Mouse (Mus musculus) granulocyte monocyte progenitor cell, adult 5-6 weeks (primary cell): Measurements from ENCODE around the gene Tspan2. TPM values are rescaled to one million over a fixed set of nuclear protein-coding genes. Genes with fewer than 3 reads are reported as not detected.

Experiments used
- ATAC-seq: replicated peaks from 2 replicates; pipeline ENCODE4 v1.8.0; 2016; ENCODE audit warnings: mild to moderate bottlenecking, moderate TSS enrichment, inconsistent platforms; ENCODE audit not compliant: poor library complexity, severe bottlenecking
- total RNA-seq, 2 experiments: library from RNA; stranded (forward) in 1 of 2; stranded (reverse) in 1 of 2; fragments of 200-712, 200-1000 nt in 1 of 2; fragments of >200 nt in 1 of 2; fragmentation: Nextera tagmentation in 1 of 2; gene quantifications; 2 replicates each; pipeline ENCODE4 v1.2.3; 2014 to 2017

Tspan2 gene
- total RNA-seq, 2 experiments from 2014 or later, result 18.4 to 27.8 TPM

DNA sequence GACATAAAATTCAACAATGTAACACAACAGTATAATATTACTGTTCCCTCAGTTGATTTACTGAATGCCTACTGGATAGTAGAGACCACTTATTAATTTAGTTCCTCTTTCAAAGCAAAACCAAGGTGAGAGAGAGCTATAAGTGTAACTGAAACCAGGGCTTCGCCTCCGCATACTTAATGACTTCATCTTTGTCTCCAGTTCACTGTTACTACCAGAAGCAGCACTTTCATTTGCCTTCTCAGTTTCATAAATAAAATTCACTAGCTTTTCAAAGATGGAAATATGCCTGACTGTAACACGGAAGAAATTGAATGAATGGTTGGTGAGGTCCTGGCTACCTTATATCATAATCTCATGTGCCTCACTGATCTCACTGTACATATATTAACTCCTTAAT, 1.3 kb upstream of the Tspan2 start:
- peak; percentile 43 for ATAC-seq

DNA sequence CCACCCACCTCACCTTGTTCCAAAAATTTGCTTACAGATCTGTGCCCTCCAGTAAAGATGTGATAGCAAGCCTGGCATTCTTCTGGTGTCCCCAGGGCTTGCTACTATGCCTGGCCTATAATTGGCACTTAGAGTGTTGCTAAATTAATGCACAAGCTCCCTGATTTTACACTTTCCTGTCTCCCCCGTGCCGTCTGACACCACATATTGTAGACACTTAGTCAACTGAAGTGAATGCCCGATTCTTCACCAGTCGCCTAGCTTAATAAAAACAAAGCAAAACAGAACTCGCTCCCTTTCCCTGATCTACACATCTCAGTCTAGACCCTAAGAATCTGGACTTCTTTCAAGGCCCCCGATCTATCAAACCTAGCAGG, 405 bp upstream of the Tspan2 start:
- no peak for ATAC-seq

DNA sequence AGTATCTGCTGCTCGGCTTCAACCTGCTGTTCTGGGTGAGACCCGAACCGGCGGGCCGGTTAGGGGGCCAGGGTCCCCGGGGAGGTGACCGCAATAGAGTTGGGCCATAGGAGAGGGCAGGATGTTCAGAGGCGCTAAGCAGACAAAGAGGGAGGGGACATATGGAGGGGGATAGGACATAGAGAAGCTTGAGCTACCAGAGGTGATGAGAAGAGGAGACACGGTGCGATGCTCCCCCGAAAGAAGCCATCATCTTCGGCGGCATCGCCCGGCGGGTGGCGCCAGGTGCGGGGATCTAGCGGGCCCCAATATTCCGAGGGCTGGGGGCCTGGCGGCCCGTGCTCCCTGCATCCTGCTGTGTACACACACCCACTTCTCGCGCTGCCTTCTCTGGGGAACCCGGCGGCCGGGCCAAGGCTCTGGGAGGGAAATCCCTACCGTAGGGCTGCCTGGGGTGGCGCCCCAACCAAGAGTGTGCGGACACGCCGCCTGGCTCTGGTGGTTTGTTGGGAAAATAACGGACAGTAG, 766 bp downstream of the Tspan2 start:
- peak; percentile 33 for ATAC-seq

DNA sequence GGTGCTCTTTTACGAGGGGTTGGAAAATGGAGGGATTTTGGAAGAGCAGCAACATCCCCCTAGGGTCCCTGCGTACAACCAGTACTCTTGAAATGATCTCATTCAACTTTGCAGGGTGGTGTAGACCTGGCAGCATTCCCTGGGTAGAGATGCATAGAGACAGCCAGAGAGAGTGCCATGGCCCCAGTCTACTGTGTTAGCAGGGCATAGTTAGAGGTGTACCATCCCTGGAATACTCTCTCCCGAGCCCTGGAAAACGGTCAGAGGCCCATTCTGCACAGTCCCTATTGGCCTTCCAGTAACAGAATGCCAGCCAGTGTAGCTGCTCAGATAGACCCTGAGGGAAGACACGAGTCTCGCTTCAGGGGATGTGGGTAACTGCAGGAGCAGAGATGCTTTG, 1.3 kb downstream of the Tspan2 start:
- no peak for ATAC-seq

DNA sequence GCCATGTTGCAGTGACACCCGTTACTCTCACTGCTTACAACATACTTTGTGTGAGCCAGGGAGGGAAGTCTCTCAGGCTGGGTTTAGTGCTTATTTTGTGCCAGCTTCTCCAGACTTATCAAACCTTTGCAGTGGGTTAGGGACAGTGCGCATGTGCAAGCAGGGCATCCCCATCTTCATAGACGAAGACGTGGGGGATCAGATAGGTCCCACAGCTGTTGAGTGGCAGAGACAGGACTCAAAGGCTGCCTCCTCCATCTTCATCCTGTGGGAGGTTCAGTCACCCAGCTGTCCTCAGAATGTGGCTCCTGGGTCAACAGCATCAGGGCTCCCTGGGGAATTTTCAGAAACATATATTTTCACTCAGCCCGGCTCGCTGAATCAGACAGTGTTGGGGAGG, 2.1 kb downstream of the Tspan2 start:
- no peak for ATAC-seq

DNA sequence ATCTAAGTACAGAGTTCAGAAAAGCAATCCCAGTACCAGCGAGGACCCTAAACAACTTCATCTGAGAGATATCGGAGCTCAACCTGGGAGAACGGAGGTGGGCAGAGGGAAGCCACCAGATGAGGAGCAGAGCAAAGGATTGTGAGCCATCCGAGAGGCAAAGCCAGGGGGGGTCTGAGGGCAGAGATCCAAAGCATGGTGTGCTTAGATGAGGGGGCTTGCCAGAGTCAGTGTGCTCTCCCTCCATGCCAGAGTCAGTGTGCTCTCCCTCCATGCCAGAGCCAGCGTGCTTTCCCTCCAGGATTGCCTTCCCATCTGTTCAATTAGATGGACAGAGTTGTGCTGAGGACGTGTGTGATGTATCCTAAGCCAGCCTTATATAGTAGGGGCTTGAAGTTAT, 2.8 kb downstream of the Tspan2 start:
- ATAC-seq, result no peak

DNA sequence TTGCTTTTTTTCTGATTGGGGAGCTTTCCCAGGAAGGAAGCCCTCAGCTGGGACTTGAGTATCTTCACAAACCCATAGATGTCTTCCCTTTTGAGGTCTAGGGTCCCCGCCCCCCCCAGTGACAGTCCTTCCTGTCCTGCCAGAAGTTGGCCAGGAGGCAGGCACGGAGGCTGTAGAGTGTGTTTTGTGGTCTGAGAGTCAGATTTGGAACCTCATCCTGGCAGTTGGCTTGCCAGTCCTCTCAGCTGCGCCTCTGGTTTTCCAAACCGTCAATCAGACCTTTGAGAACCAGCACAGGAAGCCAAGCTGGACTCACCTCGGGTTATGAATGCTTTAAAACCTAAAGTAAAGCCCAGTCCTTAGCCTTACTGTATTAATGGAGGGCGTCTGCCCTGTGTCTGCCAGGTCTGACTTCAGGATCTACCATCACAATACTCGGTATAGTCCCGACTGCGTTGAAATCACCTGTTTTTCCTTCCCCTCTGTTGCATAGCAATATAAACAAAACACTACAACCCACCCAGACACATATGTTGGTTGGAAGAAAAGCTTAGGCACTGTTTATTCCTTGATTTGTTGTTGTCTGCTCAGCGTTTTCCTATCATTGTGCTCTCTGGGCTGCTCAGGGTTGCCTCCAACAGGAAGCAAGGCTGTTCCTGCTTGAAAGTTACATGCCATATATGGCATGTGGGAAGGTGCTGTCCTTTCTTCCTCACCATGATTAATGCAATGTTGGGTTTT, 4.0 kb downstream of the Tspan2 start:
- ATAC-seq, result peak; percentile 65

DNA sequence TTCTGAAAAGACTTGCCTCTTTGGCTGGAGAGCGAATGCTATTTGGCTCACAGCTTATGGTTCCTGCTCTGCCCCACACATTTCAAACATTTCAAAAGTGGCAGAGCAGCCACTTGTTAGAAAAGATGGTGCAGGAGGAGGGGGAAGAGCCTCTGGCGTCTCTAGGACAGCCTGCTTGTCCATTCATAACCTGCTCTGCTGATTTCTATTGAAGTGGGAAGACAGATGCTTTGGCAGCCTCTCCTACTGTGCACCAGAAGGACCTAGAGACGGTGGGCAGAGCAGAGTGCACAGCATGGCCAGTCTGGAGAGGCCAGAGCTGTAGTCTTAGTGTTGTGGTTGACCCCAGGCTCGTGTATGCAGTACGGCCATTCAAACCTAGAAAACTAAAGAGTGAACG, 4.6 kb downstream of the Tspan2 start:
- ATAC-seq, result no peak

DNA sequence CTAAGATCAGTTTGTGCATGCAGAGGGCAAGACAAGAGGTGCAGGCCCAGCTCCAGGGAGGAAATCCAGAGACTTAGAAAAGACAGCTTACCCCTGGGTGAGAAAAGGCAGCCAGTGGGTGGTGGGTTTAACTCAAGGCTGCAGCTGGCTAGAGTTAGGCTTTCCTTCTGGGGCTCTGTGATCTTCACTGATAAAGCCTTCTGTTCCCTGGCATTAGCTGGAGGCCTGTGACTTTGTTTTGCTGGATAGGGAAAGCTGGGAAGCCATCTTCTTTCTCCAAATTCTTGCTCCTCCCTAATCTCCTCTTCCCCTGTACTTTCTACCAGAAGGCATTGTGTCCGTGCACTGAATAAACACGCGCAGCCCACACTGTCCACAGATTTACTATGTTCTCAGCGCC, 8.4 kb downstream of the Tspan2 start:
- ATAC-seq, result no peak

DNA sequence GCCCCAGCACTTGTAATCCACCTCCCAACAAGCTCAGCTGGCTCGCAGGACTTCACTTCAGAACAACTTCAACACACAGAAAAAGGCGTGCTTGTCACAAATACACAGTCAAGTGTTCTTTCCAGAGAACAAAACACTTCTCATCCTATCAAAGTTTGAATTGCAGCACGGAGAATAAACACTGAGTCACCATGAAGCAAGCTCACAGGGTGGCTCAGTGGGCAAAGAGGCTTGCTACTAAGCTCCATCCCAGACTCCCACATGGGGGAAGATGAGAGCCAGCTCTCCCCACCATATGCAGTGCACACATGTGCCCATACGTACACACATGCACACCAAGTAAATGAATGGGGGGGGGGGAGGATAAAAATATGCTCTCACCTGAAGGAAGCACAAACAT, 8.9 kb downstream of the Tspan2 start:
- ATAC-seq, result no peak

DNA sequence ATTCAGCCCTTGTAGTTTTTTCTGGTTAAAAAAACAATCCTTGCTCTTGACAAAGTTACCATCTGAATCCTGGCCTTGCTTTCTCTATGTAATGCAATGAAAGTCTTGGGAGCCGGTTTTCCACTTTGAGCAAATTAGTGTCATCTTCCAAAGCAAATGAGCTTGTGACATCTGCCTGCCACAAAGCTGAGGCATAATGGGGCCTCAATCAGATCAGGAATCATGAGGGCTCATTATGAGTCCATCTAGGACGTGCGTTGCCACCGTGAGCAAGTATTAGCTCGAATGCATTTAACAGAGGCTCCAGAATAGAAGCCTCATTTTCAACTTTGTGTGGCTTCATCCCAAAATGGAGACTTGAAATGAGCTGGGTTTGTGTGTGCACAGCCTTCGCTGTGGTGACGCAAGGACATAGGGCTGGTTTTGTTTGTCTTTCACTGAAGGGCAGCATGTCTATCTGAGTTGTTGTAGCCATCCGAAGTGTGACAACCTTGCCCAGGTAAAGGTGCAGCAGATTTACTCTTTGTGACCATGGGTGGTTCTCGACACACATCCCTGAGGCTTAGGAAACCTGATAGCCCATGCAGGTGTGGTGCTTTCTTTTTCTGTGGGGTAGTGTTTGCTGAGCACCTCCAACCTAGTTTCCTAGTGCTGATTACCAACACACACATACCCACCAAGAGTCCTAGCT, 9.6 kb downstream of the Tspan2 start:
- no peak for ATAC-seq

DNA sequence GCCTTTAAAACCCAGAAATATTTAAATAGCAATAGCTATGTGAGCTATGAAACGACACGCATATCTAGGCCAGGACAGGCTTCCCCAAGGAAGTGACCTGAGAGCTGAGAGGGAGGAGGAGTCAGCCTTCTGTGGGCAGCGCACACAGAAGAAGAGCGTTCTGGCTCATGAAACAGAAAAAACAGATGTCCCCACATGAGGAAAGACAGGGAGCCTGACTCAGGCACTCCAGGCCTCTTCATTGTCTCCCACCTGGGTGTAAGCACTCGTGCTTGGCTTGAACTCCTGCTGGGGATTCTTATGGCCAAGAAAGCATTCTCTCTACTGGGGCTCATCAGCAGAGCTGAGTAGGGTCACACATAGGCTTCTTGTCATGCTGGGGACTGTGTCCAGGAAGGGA, 10.3 kb downstream of the Tspan2 start:
- ATAC-seq, result peak; percentile 79

DNA sequence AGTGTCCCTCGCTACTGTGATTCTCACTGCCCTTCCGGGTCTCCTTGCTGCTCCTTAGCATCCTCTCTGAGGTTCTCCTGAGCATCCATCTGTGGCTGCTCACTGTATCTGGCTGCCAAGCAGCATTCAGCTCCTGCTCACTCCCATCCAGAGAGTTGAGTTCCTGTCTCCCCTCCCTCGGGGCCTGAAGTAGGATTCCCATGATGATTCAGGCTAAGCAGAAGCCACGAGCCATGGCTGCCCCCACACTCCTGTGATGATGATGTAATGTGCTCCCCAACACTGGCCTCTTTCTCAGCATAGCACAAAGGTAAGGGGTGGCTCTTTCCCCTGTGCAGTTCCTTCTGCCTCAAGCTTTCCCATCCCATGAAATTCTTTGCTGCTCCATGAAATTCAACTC, 11.8 kb downstream of the Tspan2 start:
- no peak for ATAC-seq

DNA sequence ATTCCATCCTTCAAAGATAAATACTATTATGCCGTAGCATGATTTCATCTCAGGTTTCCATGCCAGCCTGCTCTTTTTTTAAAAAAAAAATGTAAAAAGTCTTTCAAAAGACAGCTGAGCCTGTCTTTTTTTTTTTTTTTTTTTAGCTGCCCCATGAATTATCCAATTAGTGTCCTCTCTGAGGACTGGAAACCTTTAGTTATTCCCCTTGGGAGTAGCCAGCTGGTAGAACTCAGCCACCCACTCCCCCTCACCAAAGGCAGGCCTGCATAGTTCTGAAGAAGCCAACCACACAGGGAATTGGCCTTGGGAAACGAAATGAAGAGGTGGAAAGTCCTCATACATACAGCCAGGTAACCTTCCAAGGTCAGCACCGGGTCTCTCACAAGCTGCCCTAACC, 13.7 kb downstream of the Tspan2 start:
- no peak for ATAC-seq

DNA sequence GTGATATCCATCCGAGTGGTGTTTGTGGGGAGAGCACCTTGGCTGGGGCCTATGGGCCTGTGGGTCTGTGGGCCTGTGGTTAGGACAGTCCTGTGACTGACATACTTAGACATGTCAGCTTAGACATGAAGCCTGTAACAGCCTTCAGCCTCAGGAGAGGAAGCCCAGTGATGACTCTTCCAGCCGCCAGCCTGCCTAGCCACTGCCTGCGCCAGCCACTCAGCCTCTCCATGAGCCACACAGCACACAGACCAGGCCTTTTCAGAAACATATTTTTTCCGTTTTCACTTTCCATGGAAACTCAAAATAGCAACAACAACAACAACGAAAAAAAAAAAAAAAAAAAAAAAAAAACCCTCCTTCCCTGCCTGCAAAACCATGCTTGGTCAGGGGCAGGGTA, 14.4 kb downstream of the Tspan2 start:
- peak; percentile 45 for ATAC-seq

DNA sequence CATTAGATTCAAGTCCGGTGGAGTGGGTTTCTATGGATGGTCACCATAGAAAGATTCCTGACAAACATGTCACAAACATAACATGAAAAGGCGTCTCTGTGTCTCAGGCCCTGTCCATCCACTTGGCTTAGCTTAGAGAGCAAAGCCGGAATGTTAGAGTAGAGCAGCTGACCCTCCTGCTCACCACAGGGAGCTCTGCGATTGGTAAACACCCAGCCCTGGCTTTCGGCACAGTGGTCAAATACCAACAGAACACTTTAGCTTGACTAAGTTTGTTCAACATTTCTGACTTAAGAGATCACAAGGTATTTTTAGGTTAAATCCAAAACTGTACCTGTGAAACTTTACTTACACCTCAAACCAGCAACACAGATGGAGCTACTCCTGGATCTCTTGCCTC, 16.8 kb downstream of the Tspan2 start:
- ATAC-seq, result no peak

DNA sequence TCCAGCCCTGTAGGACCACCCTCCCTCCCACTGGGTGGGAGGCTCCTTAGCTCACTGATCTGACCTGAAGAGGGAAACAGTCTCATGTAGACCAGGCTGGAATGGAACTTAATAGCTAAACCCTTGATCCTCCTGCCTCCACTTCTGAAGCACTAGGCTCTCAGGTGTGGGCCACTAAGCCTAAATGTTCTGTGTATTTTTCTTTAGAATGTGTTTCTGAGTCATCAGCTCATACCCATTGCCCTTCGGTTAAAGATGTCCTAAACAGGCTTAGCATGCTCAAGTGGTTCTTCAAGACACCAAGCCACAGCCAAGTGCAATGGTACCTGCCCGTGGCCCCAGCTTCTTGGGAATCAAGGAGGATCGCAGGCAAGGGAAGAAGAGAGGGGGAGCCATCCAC, 17.2 kb downstream of the Tspan2 start:
- no peak for ATAC-seq

DNA sequence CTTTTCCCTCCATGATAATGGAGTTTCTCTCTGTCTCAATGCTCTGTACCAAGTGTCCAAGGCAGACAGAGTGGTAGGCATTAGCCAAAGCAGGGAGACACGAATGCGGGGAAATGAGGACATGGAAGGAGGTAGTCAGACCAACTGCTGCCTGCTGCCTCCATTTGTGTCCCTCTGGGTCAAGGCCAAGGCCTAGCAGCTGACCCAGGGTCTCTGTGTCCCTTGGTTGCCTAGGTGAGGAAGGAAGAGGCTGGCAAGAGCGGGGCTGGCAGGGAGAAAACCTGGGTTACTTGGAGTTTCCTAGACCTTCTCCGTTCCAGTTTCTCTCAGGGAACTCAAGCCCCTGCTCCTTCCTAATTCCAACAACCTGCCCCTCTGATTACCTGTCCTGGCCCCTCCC, 17.7 kb downstream of the Tspan2 start:
- no peak for ATAC-seq

DNA sequence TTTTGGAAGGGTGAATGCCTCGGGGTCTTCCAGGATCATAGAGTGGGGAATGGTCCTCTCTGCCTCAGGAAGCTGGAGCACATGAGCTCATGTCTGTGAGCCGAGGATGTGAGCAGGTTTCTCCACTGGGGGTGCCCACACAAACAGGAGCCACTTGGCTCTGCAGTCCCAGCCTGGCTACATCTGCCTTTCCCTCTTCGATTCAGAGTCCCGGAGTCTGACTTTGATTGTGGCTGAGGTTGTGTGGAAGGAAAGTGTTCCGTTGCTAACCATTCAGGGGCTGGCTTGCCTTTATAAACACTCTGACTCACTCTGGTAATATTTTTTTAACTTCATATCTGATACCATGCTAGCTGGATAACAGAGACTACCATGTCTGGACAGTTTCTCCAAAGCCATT, 18.1 kb downstream of the Tspan2 start:
- no peak for ATAC-seq

DNA sequence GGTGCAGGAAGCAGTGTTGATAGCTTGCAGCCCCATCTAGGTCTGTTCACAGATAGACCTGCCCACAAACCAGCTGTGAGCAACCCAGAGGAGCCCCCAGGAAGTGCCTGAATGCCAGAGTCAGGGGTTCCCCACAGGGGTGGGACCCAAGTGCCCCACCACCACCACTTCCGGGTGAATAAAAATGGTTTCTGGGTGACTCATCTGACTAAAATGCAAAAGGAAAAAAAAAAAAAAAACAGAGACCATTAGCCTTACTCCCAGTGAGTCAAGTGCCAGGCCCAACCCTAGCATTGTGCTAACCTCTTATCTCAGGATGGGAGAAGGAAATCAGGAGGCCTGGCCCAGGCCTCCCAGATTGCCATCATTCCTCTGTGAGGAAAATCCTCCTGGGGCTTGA, 21.5 kb downstream of the Tspan2 start:
- ATAC-seq, result peak; percentile 74

DNA sequence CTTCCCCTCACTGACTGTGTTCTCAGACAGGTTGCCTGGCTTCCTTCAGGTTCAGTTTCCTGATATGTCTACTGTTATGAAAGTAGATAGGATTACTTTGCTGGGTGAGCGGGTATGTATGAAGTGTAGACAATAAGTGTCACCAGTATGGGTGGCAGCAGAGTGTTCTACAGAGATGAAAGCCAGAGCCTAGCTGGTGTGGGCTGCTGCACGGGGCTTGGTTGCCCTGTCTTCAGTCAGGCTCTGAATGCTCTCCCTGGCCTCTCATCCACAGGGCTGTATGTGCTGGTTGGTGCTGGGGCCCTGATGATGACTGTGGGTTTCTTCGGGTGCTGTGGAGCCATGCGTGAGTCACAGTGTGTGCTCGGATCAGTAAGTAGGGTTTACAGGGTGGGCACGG, 22.7 kb downstream of the Tspan2 start:
- no peak for ATAC-seq

DNA sequence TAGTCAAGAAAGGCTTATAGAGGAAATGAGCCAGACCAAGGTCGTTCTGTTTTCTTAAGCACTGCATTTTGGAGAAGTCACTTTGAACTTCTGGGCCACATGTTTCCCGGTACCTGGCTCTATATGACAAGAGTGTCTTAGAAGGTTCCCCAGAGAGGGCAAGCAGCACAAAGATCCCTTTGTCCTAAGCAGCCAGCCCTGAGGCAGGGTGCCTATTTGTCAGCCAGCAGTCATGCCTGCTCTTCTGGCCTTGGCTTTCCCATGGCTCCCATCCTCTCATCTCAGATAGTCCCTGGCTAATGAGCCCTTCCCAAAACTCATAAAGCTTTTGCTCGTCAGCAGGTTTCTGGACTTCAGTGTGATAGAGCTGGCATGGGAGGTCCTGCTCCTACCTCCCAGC, 25.9 kb downstream of the Tspan2 start:
- no peak for ATAC-seq
